Mouse (Mus musculus): Measurements from ENCODE around the gene Plppr3. TPM values are rescaled to one million over a fixed set of nuclear protein-coding genes. Genes with fewer than 3 reads are reported as not detected.

The Plppr3 gene
- polyA plus RNA-seq (2016; fragmentation: Nextera tagmentation; extraction: Ambion mirVana), result 157 and 162 TPM in 2 replicates

DNA sequence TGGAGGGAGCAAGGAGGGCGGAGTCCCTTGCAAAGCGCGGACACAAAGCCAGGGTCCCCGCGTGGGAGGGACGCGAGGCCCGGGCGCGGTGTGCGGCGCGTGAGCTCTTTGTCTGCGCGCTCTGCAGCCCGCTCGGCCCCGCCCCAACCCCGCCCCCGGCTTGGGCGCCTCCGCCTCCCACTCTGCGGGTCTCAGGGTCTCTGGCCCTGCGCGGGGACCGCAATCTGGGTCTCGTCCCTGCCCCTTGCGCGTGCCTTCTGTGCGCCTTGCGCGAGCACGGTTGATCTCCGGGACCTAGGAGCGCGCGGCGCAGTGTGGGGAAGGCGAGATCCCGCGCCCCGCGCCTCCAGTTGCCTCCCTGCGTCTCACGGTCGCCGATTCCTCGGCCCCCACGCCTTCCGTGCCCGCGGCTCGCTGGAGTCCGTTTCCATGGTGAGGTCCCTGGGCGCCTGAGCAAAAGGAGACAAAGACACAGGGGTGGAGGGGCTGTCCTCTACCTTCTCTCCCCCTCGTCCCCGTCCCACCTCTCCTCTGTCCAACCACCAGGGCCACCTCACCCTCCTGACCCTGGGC is at the start of gene Plppr3, which contains the start of gene Prtn3:
Plppr3 (minus strand) TSS at position 345 of the 573 bp plus-strand sequence.
Prtn3 (plus strand) TSS at position 187 of the 573 bp plus-strand sequence.
- H3K36me3 ChIP-seq, result peaks cover 25% of the 10 kb centered on the region
- peak within 1 kb of the TSS; percentile 90 for H3K27ac ChIP-seq
- WGBS, result under 1% methylated on average over 47 of the region's 57 CpGs
- no peaks in the 10 kb centered on the region for H3K9me3 ChIP-seq
- no peaks in the 10 kb centered on the region for H3K27me3 ChIP-seq
- H3K4me1 ChIP-seq (replicated peaks), result peaks cover 25% of the 10 kb centered on the region
- peak; percentile 82 for ATAC-seq (ENCODE audit: insufficient number of reproducible peaks, insufficient read depth, low FRiP score, low TSS enrichment, low read depth)
- H3K9ac ChIP-seq (replicated peaks), result peak within 1 kb of the TSS; percentile 94
- peak within 1 kb of the TSS; percentile 67 for H3K4me2 ChIP-seq
- H3K4me3 ChIP-seq (replicated peaks), result peak within 1 kb of the TSS; percentile 74

DNA sequence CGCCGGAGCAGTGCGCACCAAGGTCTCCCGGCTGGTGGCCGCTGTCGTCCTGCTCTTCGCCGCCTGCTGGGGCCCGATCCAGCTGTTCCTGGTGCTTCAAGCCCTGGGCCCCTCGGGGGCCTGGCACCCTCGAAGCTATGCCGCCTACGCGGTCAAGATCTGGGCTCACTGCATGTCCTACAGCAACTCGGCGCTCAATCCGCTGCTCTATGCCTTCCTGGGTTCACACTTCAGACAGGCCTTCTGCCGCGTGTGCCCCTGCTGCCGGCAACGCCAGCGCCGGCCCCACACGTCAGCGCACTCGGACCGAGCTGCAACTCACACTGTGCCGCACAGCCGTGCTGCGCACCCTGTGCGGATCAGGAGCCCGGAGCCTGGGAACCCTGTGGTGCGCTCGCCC is 47.1 kb upstream of the Plppr3 start:
- H3K27ac ChIP-seq, result no peak overlapping the region
- WGBS, result under 1% methylated on average over 34 of the region's 34 CpGs
- H3K27me3 ChIP-seq, result peaks cover 72% of the 10 kb centered on the region
- peak overlapping the region; percentile 31; the same call in 1 of the 2 replicates for H3K9ac ChIP-seq (replicated peaks)
- ATAC-seq (ENCODE audit: insufficient number of reproducible peaks, insufficient read depth, low FRiP score, low TSS enrichment, low read depth), result no peak
- peak overlapping the region; percentile 36 for H3K4me3 ChIP-seq (replicated peaks)
- H3K36me3 ChIP-seq, result no peaks in the 10 kb centered on the region
- peak overlapping the region; percentile 55 for H3K4me2 ChIP-seq
- H3K9me3 ChIP-seq, result no peaks in the 10 kb centered on the region; the same call in 1 of the 2 replicates
- peaks cover 54% of the 10 kb centered on the region for H3K4me1 ChIP-seq (replicated peaks)

DNA sequence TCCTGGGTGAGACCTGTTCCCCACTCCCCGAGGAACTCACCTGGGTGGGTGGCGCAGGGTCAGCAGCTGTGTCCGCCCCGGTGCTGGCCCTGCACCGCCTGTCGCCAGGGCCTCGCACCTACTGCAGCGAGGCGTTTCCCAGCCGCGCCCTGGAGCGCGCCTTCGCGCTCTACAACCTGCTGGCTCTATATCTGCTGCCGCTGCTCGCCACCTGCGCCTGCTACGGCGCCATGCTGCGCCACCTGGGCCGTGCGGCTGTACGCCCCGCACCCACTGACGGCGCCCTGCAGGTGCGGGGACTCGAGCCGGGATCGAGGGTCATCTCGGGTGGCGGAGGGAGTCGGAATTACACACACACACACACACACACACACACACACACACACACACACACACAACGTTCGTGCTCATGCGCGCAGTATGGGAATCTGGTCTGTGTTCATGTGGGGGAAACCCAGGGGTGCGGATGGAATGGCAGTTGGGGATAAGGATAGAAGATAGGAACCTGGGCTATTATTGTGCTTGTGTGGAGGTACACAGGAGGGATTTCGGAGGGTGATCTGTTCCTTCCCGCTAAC is 46.6 kb upstream of the Plppr3 start, which contains the start of gene R3hdm4:
R3hdm4 (minus strand) TSS at position 251 of the 578 bp plus-strand sequence.
- 5% methylated on average over 41 of the region's 41 CpGs for WGBS
- ATAC-seq (ENCODE audit: insufficient number of reproducible peaks, insufficient read depth, low FRiP score, low TSS enrichment, low read depth), result no peak
- Histone ChIP-seq H3K4me1 (replicated peaks) (peaks cover 52% of the 10 kb centered on the region), H3K9me3 (no peaks in the 10 kb centered on the region; the same call in 1 of the 2 replicates), H3K27me3 (peaks cover 72% of the 10 kb centered on the region), H3K27ac (no peak within 1 kb of the TSS), H3K4me2 (peak within 1 kb of the TSS; percentile 55), H3K36me3 (no peaks in the 10 kb centered on the region), H3K9ac (replicated peaks) (peak within 1 kb of the TSS; percentile 31; the same call in 1 of the 2 replicates), H3K4me3 (replicated peaks) (peak within 1 kb of the TSS; percentile 36)

DNA sequence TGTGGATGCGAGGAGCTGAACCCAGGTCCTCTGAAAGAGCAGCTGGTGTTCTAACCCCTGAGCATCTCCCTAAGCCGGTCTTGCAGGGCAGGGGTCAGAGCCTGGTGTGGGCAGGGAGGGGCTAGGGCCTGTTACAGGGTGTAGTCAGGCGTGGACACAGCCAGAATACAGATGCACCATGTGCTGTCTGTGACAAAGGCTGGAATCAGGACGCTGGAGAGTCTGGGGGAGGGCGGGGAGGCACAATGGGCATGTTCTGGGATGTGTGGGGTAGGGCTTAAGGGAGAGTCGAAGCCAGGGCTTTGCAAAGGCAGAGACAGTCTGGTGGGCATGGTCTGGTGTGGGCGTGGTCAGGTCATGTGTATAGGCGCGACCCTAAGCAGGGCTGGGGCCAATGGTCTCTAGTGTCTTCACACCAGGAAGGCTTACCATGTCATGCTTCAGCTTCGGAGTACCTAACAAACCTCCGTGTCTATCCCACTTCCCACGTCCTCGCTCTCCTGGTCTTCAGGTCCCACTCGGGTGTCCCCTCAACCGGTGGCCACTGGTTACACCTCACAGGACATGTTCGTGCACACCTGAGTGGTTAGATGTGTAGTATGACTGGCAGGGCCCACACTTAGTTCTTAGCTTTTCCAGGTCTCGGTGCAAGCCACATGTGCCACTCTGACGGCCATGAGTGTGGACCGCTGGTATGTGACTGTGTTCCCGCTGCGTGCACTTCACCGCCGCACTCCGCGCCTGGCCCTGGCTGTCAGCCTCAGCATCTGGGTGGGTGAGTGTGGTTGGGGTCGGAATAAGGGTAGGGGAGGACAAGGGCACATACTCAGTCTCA is 45.8 kb upstream of the Plppr3 start:
- Histone ChIP-seq H3K9ac (replicated peaks) (0 out of 2 replicates have a peak overlapping the region, but pooled peaks have one; percentile 31), H3K36me3 (no peaks in the 10 kb centered on the region), H3K9me3 (no peaks in the 10 kb centered on the region; the same call in 1 of the 2 replicates), H3K27ac (no peak overlapping the region), H3K4me3 (replicated peaks) (peak overlapping the region; percentile 36), H3K4me1 (replicated peaks) (peaks cover 53% of the 10 kb centered on the region), H3K4me2 (peak overlapping the region; percentile 55), H3K27me3 (peaks cover 72% of the 10 kb centered on the region)
- WGBS, result 23% methylated on average over 26 of the region's 26 CpGs
- ATAC-seq (ENCODE audit: insufficient number of reproducible peaks, insufficient read depth, low FRiP score, low TSS enrichment, low read depth), result no peak

DNA sequence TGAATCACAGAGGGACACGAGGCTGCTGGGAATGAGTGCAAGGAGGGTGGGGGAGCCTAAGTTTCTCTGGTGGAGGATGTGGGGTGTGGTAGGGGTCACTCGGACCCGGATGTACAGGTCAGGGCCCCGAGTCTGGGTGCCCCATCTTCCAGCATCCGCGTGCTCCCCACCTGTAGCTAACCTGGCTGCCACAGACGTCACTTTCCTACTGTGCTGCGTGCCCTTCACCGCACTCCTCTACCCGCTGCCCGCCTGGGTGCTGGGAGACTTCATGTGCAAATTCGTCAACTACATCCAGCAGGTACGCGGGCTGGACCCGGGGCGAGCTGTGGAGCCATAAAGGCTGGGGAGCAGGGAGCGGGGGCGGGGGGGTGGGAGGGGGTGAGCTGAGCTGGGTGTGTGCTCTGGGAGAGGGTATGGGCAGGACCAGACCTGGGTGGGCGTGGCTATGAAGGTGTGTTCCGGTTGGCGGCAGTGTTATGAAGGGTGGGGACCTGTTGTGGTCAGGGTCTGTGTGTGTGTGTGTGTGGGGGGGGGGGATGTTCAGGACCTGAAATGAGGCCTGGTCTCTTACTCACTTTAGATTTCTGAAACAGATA is 44.9 kb upstream of the Plppr3 start:
- no peaks in the 10 kb centered on the region for H3K36me3 ChIP-seq
- ATAC-seq (ENCODE audit: insufficient number of reproducible peaks, insufficient read depth, low FRiP score, low TSS enrichment, low read depth), result no peak
- no peak overlapping the region for H3K27ac ChIP-seq
- no peak overlapping the region for H3K9ac ChIP-seq (replicated peaks)
- peak overlapping the region; percentile 50 for H3K4me2 ChIP-seq
- no peaks in the 10 kb centered on the region; the same call in 1 of the 2 replicates for H3K9me3 ChIP-seq
- WGBS, result 3% methylated on average over 21 of the region's 21 CpGs
- peak overlapping the region; percentile 31 for H3K4me3 ChIP-seq (replicated peaks)
- H3K4me1 ChIP-seq (replicated peaks), result peaks cover 61% of the 10 kb centered on the region
- H3K27me3 ChIP-seq, result peaks cover 72% of the 10 kb centered on the region

DNA sequence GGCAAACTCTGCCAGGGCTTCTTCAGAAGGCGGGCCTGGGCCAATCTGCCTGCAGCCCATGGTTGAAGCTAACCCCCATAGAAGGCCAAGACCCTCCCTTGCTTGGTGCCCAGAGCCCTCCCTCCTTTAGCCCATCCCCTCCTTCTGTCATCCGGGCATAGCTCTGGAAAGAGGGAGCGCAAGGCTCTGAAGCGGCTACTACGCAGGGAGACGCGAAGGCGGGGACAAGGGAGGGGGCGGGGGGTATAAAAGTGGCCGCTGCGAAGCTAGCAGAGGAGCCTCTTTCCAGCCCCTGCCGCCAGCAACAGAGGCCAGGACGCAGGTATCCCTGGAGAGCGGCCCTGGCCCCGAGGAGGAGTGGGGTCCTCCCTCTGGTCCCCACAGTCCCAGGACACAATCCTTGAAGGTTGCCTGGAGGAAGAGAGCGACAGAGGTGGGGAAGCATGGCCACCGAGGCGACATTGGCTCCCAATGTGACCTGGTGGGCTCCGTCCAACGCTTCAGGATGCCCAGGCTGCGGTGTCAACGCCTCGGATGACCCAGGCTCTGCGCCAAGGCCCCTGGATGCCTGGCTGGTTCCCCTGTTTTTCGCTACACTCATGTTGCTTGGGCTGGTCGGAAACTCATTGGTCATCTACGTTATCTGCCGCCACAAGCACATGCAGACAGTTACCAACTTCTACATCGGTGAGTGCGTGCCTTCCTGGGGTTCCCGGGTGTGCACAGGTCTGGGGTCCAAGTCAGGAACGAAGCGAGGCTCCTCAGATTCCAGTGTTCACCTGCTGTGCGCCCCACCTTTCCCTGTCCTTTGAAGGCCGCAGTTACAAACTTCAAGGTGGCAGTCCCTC is 44.0 kb upstream of the Plppr3 start:
- H3K4me3 ChIP-seq (replicated peaks), result peak overlapping the region; percentile 31
- H3K27me3 ChIP-seq, result peaks cover 63% of the 10 kb centered on the region
- WGBS, result 4% methylated on average over 35 of the region's 35 CpGs
- no peak overlapping the region for H3K27ac ChIP-seq
- H3K9me3 ChIP-seq, result no peaks in the 10 kb centered on the region; the same call in 1 of the 2 replicates
- H3K36me3 ChIP-seq, result no peaks in the 10 kb centered on the region
- peak overlapping the region; percentile 46 for H3K4me2 ChIP-seq
- H3K9ac ChIP-seq (replicated peaks), result peak overlapping the region; percentile 34; the same call in 1 of the 2 replicates
- no peak for ATAC-seq (ENCODE audit: insufficient number of reproducible peaks, insufficient read depth, low FRiP score, low TSS enrichment, low read depth)
- H3K4me1 ChIP-seq (replicated peaks), result peaks cover 61% of the 10 kb centered on the region

DNA sequence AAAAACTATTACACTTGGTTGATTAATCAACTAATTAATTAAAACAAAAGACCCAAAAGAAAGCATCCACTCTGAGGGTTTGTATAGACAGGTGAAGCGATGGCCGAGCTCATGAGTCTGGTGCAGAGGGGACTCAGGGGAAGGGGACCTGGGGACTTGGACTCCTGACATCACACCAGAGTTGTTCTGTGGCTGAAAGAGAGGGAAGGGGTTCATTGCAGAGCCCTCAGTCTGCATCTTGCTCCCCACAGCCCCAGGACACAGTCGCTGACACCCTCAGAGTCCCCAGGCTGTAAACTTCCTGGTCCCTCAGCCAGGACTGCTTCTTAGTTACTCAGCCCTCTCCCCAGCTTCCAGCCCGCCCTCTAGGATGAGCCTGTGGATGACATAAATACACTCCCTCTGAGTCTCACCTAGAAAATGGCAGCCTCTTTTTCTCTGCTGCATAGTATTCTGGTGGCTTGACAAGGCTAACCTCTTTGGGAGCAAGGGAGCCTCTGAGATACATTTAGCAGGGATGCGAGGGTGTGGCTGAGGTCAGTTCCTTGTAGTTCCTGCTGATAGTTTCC is 43.2 kb upstream of the Plppr3 start:
- Histone ChIP-seq H3K4me2 (peak overlapping the region; percentile 95), H3K27me3 (peaks cover 55% of the 10 kb centered on the region), H3K27ac (no peak overlapping the region), H3K4me3 (replicated peaks) (peak overlapping the region; percentile 82), H3K9ac (replicated peaks) (no peak overlapping the region; the same call in 1 of the 2 replicates), H3K9me3 (no peaks in the 10 kb centered on the region; the same call in 1 of the 2 replicates), H3K36me3 (peaks cover 6% of the 10 kb centered on the region), H3K4me1 (replicated peaks) (peaks cover 61% of the 10 kb centered on the region)
- no peak for ATAC-seq (ENCODE audit: insufficient number of reproducible peaks, insufficient read depth, low FRiP score, low TSS enrichment, low read depth)
- WGBS, result 73% methylated on average over 5 of the region's 5 CpGs

DNA sequence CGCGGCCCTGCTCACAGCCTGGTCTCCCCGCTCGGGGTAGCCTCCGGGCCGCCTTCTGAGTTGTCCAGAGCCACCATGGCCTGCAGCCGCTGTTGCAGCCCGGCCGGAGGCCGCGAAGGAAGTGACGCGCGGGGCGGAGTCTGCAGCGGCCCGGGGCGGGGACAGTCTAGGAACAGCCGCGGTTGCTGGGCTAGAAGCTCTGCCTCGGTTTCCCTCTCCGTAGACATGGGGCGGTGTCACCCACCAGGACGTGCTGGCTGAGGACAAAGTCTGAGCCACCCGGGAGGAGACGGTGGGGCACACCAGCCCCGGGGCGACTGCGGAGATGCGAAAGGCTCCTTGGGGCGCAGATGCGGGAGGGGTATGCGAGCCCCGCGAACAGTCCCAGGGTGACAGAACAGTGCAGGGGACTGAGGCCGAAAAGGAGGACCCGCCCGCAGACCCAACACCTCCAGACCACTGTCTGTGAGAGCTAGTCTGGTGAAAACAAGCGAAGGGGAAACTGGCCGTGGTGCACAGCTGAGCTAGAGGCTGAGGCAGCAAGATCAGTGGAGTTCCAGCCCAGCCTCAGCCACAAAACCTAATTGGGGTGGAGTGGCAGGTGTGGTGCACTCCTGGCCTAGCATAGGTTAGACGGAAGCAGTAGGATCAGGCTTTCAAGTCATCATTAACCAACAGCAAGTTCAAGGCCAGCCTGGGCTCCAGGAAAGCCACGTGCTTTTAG is 42.5 kb upstream of the Plppr3 start, which contains the start of gene Kiss1r:
Kiss1r (plus strand) TSS at position 164 of the 724 bp plus-strand sequence.
- WGBS, result 3% methylated on average over 42 of the region's 42 CpGs
- peak; percentile 82 for ATAC-seq (ENCODE audit: insufficient number of reproducible peaks, insufficient read depth, low FRiP score, low TSS enrichment, low read depth)
- Histone ChIP-seq H3K4me1 (replicated peaks) (peaks cover 61% of the 10 kb centered on the region), H3K36me3 (peaks cover 12% of the 10 kb centered on the region), H3K4me2 (peak within 1 kb of the TSS; percentile 95), H3K4me3 (replicated peaks) (peak within 1 kb of the TSS; percentile 82), H3K9me3 (no peaks in the 10 kb centered on the region), H3K9ac (replicated peaks) (peak within 1 kb of the TSS; percentile 95), H3K27me3 (peaks cover 48% of the 10 kb centered on the region), H3K27ac (peak within 1 kb of the TSS; percentile 68)

DNA sequence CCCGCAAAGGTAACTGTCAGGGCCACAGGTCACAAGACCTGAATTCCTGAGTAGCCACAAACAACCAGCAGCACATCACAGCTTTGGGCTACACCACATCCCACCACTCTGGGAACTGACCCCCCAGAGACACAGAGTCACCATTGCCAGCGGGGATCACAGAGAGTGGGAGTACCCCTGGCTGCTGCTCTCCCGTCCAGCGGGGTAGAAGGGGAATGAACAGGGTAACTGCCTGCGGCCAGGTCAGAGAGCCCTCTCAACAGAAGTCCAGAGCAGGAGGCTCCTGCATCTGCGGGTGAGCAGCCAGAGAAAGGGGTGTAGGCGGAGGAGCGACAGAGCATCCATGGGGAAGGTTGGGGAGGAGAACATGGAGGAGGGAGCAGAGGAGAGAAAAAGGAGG is 41.6 kb upstream of the Plppr3 start:
- Histone ChIP-seq H3K27me3 (peaks cover 39% of the 10 kb centered on the region), H3K4me2 (peak overlapping the region; percentile 95), H3K9ac (replicated peaks) (peak overlapping the region; percentile 95), H3K36me3 (peaks cover 21% of the 10 kb centered on the region), H3K4me3 (replicated peaks) (peak overlapping the region; percentile 82), H3K9me3 (no peaks in the 10 kb centered on the region), H3K4me1 (replicated peaks) (peaks cover 53% of the 10 kb centered on the region), H3K27ac (peak overlapping the region; percentile 68)
- 7% methylated on average over 8 of the region's 8 CpGs for WGBS
- ATAC-seq (ENCODE audit: insufficient number of reproducible peaks, insufficient read depth, low FRiP score, low TSS enrichment, low read depth), result no peak

Measured in limb, embryonic 12.5 days (tissue).